Mouse (Mus musculus) ovary, adult 18-20 months (tissue): ENCODE data around the gene Ptprf.

ENCODE experiments used
- DNase-seq: peaks from one replicate; pipeline ENCODE4 v3.0.0; 2022; ENCODE audit warnings: low spot score, mixed read lengths

The Ptprf gene

GRCm38 (mm10) chr4:118291231-118291630 is at the start of gene Ptprf:
Ptprf (minus strand) TSS chr4:118291405.
- peak; percentile 58 for DNase-seq

- DNase-seq, result no peak
Measured at GRCm38 (mm10) chr4:118336658-118337057, 45.5 kb upstream of the Ptprf start.

- no peak for DNase-seq
Measured at GRCm38 (mm10) chr4:118335991-118336390, 44.8 kb upstream of the Ptprf start.

- DNase-seq, result no peak
Measured at GRCm38 (mm10) chr4:118331777-118332176, 40.6 kb upstream of the Ptprf start.

- no peak for DNase-seq
Measured at GRCm38 (mm10) chr4:118326476-118326875, 35.3 kb upstream of the Ptprf start.

GRCm38 (mm10) chr4:118320636-118321035 is 29.4 kb upstream of the Ptprf start:
- DNase-seq, result no peak

- DNase-seq, result no peak
Measured at GRCm38 (mm10) chr4:118319706-118320344, 28.6 kb upstream of the Ptprf start.

GRCm38 (mm10) chr4:118316662-118317061 is 25.5 kb upstream of the Ptprf start:
- no peak for DNase-seq

- DNase-seq, result no peak
Measured at GRCm38 (mm10) chr4:118315286-118315685, 24.1 kb upstream of the Ptprf start.

- no peak for DNase-seq
Measured at GRCm38 (mm10) chr4:118310461-118310860, 19.3 kb upstream of the Ptprf start.

- no peak for DNase-seq
Measured at GRCm38 (mm10) chr4:118307533-118308263, 16.5 kb upstream of the Ptprf start.

- no peak for DNase-seq
Measured at GRCm38 (mm10) chr4:118306113-118306696, 15.0 kb upstream of the Ptprf start.

- DNase-seq, result no peak
Measured at GRCm38 (mm10) chr4:118304984-118305383, 13.8 kb upstream of the Ptprf start.

- DNase-seq, result no peak
Measured at GRCm38 (mm10) chr4:118297844-118298243, 6.6 kb upstream of the Ptprf start.

GRCm38 (mm10) chr4:118295651-118296561 is 4.7 kb upstream of the Ptprf start:
- DNase-seq, result no peak

GRCm38 (mm10) chr4:118294811-118295210 is 3.6 kb upstream of the Ptprf start:
- no peak for DNase-seq

- DNase-seq, result peak; percentile 47
Measured at GRCm38 (mm10) chr4:118292741-118293306, 1.6 kb upstream of the Ptprf start.

GRCm38 (mm10) chr4:118290416-118291030 is 682 bp downstream of the Ptprf start:
- DNase-seq, result no peak

- no peak for DNase-seq
Measured at GRCm38 (mm10) chr4:118289960-118290415, 1.2 kb downstream of the Ptprf start.

GRCm38 (mm10) chr4:118289266-118289665 is 1.9 kb downstream of the Ptprf start:
- DNase-seq, result no peak

- DNase-seq, result no peak
Measured at GRCm38 (mm10) chr4:118288531-118288930, 2.7 kb downstream of the Ptprf start.
